Mouse (Mus musculus): ENCODE data around the gene Stk32c.
A peak's percentile ranks its signal among the peaks of the same experiment; 100 is the strongest.

Stk32c gene

GRCm38 (mm10) chr7:139136906-139137491 is 76.1 kb downstream of the Stk32c start:
- DNase-seq: no peak

- no peak for DNase-seq
Observed at GRCm38 (mm10) chr7:139135236-139135635, 77.9 kb downstream of the Stk32c start.

GRCm38 (mm10) chr7:139133446-139133845 is 79.7 kb downstream of the Stk32c start:
- DNase-seq: peak; percentile 59 to 73

- no peak for DNase-seq
Observed at GRCm38 (mm10) chr7:139131538-139131937, 81.6 kb downstream of the Stk32c start.

- DNase-seq: no peak
Observed at GRCm38 (mm10) chr7:139130361-139130760, 82.7 kb downstream of the Stk32c start.

GRCm38 (mm10) chr7:139128994-139129393 is 84.1 kb downstream of the Stk32c start:
- DNase-seq: no peak

- DNase-seq: no peak
Observed at GRCm38 (mm10) chr7:139126549-139126948, 86.6 kb downstream of the Stk32c start.

- DNase-seq: no peak
Observed at GRCm38 (mm10) chr7:139125881-139126280, 87.2 kb downstream of the Stk32c start.

- DNase-seq: no peak
Observed at GRCm38 (mm10) chr7:139119775-139120153, 93.3 kb downstream of the Stk32c start.

GRCm38 (mm10) chr7:139119152-139119774 is 93.8 kb downstream of the Stk32c start:
- peak; percentile 87 to 91 for DNase-seq

- DNase-seq: no peak
Observed at GRCm38 (mm10) chr7:139107908-139108650, 105.0 kb downstream of the Stk32c start.

- peak; percentile 82 to 85 for DNase-seq
Observed at GRCm38 (mm10) chr7:139105705-139106104, 107.4 kb downstream of the Stk32c start.

GRCm38 (mm10) chr7:139105076-139105475 is 108.0 kb downstream of the Stk32c start:
- DNase-seq: peak; percentile 25 to 26

- peak; percentile 50 to 60 for DNase-seq
Observed at GRCm38 (mm10) chr7:139103960-139104381, 109.1 kb downstream of the Stk32c start.

GRCm38 (mm10) chr7:139101826-139102225 is 111.3 kb downstream of the Stk32c start:
- DNase-seq: peak; percentile 82 to 92

- DNase-seq: no peak
Observed at GRCm38 (mm10) chr7:139101286-139101804, 111.8 kb downstream of the Stk32c start.

GRCm38 (mm10) chr7:139100531-139101095 is 112.5 kb downstream of the Stk32c start:
- peak in 1 of 2 experiments; percentile 37 for DNase-seq

- peak in 1 of 2 experiments; percentile 35 for DNase-seq
Observed at GRCm38 (mm10) chr7:139096399-139096798, 116.7 kb downstream of the Stk32c start.

GRCm38 (mm10) chr7:139095282-139095681 is 117.8 kb downstream of the Stk32c start:
- DNase-seq: peak in 1 of 2 experiments; percentile 50

GRCm38 (mm10) chr7:139094761-139095160 is 118.3 kb downstream of the Stk32c start:
- DNase-seq: peak; percentile 95 to 97

- DNase-seq: peak in 1 of 2 experiments; percentile 33
Observed at GRCm38 (mm10) chr7:139093781-139094180, 119.3 kb downstream of the Stk32c start.

- peak; percentile 84 to 93 for DNase-seq
Observed at GRCm38 (mm10) chr7:139093124-139093523, 120.0 kb downstream of the Stk32c start.

- no peak for DNase-seq
Observed at GRCm38 (mm10) chr7:139092676-139093075, 120.4 kb downstream of the Stk32c start.
